Mouse (Mus musculus): ENCODE data around the gene Jmjd6. TPM values are rescaled to one million over a fixed set of nuclear protein-coding genes. Genes with fewer than 3 reads are reported as not detected.
A peak's percentile ranks its signal among the peaks of the same experiment; 100 is the strongest.
"Not testable (repeated sequence)": the region's sequence is repeated elsewhere in the genome, so short reads cannot be mapped to it uniquely, and the experiment has no call there.

Gene Jmjd6
- polyA plus RNA-seq, 1 experiment from 2014 or later: 38.1 TPM

GRCm38 (mm10) chr11:116850833-116851477, 7.7 kb upstream of the Jmjd6 start:
- 20% methylated on average over 6 of the region's 6 CpGs for WGBS (ENCODE audit: insufficient replicate concordance)
- Histone ChIP-seq H3K27ac (peak overlapping the region; percentile 98), H3K4me3 (replicated peaks) (peak overlapping the region; percentile 98), H3K9ac (peak overlapping the region; percentile 99), H3K9me3 (replicated peaks) (no peaks in the 10 kb centered on the region), H3K36me3 (peaks cover 60% of the 10 kb centered on the region), H3K4me1 (replicated peaks) (peaks cover 62% of the 10 kb centered on the region), H3K4me2 (peak overlapping the region; percentile 90), H3K27me3 (no peaks in the 10 kb centered on the region)
- ATAC-seq (ENCODE audit: low read depth) (no peak), DNase-seq (no peak)

GRCm38 (mm10) chr11:116850085-116850484, 6.8 kb upstream of the Jmjd6 start:
- ATAC-seq (ENCODE audit: low read depth): no peak
- no peak for DNase-seq
- Histone ChIP-seq H3K4me3 (replicated peaks) (peak overlapping the region; percentile 98), H3K27ac (peak overlapping the region; percentile 66), H3K27me3 (no peaks in the 10 kb centered on the region), H3K36me3 (peaks cover 65% of the 10 kb centered on the region), H3K4me1 (replicated peaks) (peaks cover 64% of the 10 kb centered on the region), H3K9me3 (replicated peaks) (no peaks in the 10 kb centered on the region), H3K9ac (peak overlapping the region; percentile 99), H3K4me2 (peak overlapping the region; percentile 90)
- WGBS (ENCODE audit: insufficient replicate concordance): 21% methylated on average over 4 of the region's 4 CpGs

GRCm38 (mm10) chr11:116849587-116849986, 6.3 kb upstream of the Jmjd6 start:
- 0 out of 2 replicates have a peak overlapping the region, but pooled peaks have one; percentile 28 for H3K4me2 ChIP-seq
- no peak for DNase-seq

GRCm38 (mm10) chr11:116848877-116849178, 5.6 kb upstream of the Jmjd6 start:
- WGBS (ENCODE audit: insufficient replicate concordance): 58% methylated on average over 2 of the region's 2 CpGs
- H3K9ac ChIP-seq: peak overlapping the region; percentile 43
- DNase-seq; ATAC-seq (ENCODE audit: low read depth); H3K9me3 ChIP-seq (replicated peaks); H3K27me3 ChIP-seq: not testable (repeated sequence)
- peaks cover 64% of the 10 kb centered on the region for H3K4me1 ChIP-seq (replicated peaks)
- peak overlapping the region; percentile 10; the same call in 1 of the 2 replicates for H3K4me3 ChIP-seq (replicated peaks)
- H3K4me2 ChIP-seq: 0 out of 2 replicates have a peak overlapping the region, but pooled peaks have one; percentile 28
- H3K36me3 ChIP-seq: peaks cover 65% of the 10 kb centered on the region
- H3K27ac ChIP-seq: peak overlapping the region; percentile 9; the same call in 1 of the 2 replicates

More at GRCm38 (mm10) chr11:116849587-116849986, 6.3 kb upstream of the Jmjd6 start:
- Histone ChIP-seq H3K36me3 (peaks cover 65% of the 10 kb centered on the region), H3K4me1 (replicated peaks) (peaks cover 63% of the 10 kb centered on the region), H3K9me3 (replicated peaks) (no peaks in the 10 kb centered on the region), H3K4me3 (replicated peaks) (peak overlapping the region; percentile 28; the same call in 1 of the 2 replicates), H3K9ac (peak overlapping the region; percentile 55; the same call in 1 of the 2 replicates), H3K27ac (peak overlapping the region; percentile 23; the same call in 1 of the 2 replicates), H3K27me3 (no peaks in the 10 kb centered on the region)
- no peak for ATAC-seq (ENCODE audit: low read depth)

GRCm38 (mm10) chr11:116848086-116848876, 5.0 kb upstream of the Jmjd6 start:
- H3K27ac ChIP-seq: peak overlapping the region; percentile 9
- no peaks in the 10 kb centered on the region for H3K27me3 ChIP-seq
- H3K4me3 ChIP-seq (replicated peaks): peak overlapping the region; percentile 10; the same call in 1 of the 2 replicates
- H3K4me2 ChIP-seq: 0 out of 2 replicates have a peak overlapping the region, but pooled peaks have one; percentile 10
- no peak for ATAC-seq (ENCODE audit: low read depth)
- no peak for DNase-seq
- H3K9me3 ChIP-seq (replicated peaks): no peaks in the 10 kb centered on the region
- H3K36me3 ChIP-seq: peaks cover 65% of the 10 kb centered on the region
- peaks cover 65% of the 10 kb centered on the region for H3K4me1 ChIP-seq (replicated peaks)
- H3K9ac ChIP-seq: peak overlapping the region; percentile 43
- 67% methylated on average over 5 of the region's 5 CpGs for WGBS (ENCODE audit: insufficient replicate concordance)

DNA sequence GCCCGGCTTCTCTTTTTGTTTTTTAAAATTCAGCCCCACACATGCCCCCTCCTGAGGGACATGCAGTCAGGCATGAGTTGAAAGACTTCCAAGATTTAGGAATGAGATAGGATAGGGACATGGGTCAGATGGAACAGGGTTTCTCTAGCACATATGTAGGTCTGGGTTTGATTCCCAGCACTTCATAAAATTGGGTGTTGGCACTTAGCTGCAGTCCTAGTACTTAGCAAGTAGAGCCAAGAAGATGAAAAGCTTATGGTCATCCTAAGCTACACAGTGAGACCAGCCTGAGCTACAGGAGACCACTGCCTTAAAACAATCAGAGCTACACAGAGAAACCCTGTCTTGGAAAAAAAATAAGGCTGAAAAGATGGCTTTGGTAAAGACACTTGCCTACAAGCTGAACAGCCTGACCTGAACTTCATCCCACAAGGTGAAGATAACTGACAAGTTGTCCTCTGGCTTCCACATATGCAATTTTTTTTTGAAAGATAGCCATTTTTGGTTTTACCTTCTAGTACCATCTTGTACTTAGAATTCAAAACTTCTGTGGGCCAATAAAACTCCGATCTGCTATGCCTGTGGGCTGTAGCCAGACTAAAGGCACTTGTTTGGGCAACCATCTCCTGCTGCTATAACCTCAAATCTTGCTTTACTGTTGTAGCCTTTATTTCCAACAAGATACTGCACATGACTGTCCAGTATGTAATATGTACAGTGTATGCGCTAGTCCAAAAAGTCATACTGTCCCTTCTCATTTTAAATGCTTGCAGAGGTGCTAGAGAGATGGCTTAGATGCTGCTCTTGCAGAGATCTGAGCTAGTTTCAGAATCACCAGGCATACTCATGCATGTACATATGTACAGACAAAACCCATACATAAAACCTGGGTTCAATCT, 4.2 kb upstream of the Jmjd6 start:
- no peak for DNase-seq
- H3K4me3 ChIP-seq (replicated peaks): no peak overlapping the region; the same call in 1 of the 2 replicates
- peaks cover 65% of the 10 kb centered on the region for H3K36me3 ChIP-seq
- no peak overlapping the region for H3K4me2 ChIP-seq
- H3K9ac ChIP-seq: peak overlapping the region; percentile 43; the same call in 1 of the 2 replicates
- peaks cover 65% of the 10 kb centered on the region for H3K4me1 ChIP-seq (replicated peaks)
- ATAC-seq (ENCODE audit: low read depth): no peak
- WGBS (ENCODE audit: insufficient replicate concordance): 88% methylated on average over 3 of the region's 3 CpGs
- peak overlapping the region; percentile 9 for H3K27ac ChIP-seq
- H3K9me3 ChIP-seq (replicated peaks): no peaks in the 10 kb centered on the region
- H3K27me3 ChIP-seq: no peaks in the 10 kb centered on the region

DNA sequence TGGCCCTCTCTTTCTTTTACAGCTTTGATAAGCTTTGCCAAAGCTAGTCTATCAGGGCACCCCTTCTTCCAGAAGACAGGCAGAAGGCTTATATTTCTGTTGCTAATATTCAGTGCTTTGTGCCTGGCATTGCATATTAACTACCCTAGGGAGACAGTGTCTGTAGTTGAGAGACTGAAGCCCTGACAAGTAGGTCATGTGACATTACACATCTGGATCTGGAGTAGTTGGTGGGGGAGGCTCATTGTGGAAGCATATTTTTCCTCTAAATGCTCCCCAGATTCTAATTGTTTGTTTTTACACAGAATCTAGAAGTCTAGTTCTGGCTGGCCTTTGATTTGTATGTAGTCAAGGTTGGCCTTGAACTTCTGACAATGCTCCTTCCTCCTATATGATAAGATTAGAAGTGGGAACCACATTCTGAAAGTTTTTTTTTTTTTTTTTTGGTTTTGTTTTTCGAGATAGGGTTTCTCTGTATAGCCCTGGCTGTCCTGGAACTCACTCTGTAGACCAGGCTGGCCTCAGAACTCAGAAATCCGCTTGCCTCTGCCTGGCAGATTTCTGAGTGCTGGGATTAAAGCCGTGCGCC, 3.4 kb upstream of the Jmjd6 start:
- H3K4me1 ChIP-seq (replicated peaks): peaks cover 70% of the 10 kb centered on the region
- peaks cover 61% of the 10 kb centered on the region for H3K36me3 ChIP-seq

GRCm38 (mm10) chr11:116842531-116843260, 553 bp downstream of the Jmjd6 start:
- WGBS (ENCODE audit: insufficient replicate concordance): under 1% methylated on average over 73 of the region's 73 CpGs
- H3K36me3 ChIP-seq: peaks cover 62% of the 10 kb centered on the region
- H3K4me2 ChIP-seq: peak overlapping the region; percentile 85
- H3K9ac ChIP-seq: peak overlapping the region; percentile 93
- peak overlapping the region; percentile 97 for H3K27ac ChIP-seq
- DNase-seq (peak; percentile 68), ATAC-seq (ENCODE audit: low read depth) (peak; percentile 49)
- H3K9me3 ChIP-seq (replicated peaks): no peaks in the 10 kb centered on the region
- H3K27me3 ChIP-seq: no peaks in the 10 kb centered on the region
- peaks cover 70% of the 10 kb centered on the region for H3K4me1 ChIP-seq (replicated peaks)
- H3K4me3 ChIP-seq (replicated peaks): peak overlapping the region; percentile 84

More for the DNA sequence above, 3.4 kb upstream of the Jmjd6 start:
- H3K4me3 ChIP-seq (replicated peaks): no peak overlapping the region
- DNase-seq: no peak
- H3K27ac ChIP-seq: peak overlapping the region; percentile 63; the same call in 1 of the 2 replicates
- H3K27me3 ChIP-seq: no peaks in the 10 kb centered on the region
- peak overlapping the region; percentile 30; the same call in 1 of the 2 replicates for H3K9ac ChIP-seq
- ATAC-seq (ENCODE audit: low read depth): no peak
- H3K9me3 ChIP-seq (replicated peaks): no peaks in the 10 kb centered on the region
- WGBS (ENCODE audit: insufficient replicate concordance): 67% methylated on average over 4 of the region's 4 CpGs
- 0 out of 2 replicates have a peak overlapping the region, but pooled peaks have one; percentile 10 for H3K4me2 ChIP-seq

DNA sequence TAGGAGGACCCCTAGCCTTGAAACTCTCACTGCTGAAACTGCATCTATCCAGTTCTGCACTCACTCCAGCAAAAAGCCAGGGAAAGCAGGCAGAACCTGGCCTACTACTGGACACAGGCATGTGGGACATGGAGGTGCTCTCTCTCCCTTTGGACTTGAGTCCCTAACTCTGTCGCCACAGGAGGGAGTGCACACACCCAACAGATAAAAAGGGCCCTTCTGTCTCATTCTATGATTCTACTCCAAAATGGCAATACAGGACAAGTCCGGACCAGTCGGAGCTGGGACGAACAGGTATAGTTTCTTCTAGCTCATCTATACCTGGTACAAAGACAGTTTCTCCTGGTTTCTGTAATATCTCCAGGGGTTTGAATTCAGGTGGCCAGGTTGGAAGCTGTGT, 2.5 kb downstream of the Jmjd6 start:
- Histone ChIP-seq H3K4me2 (peak overlapping the region; percentile 85), H3K9me3 (replicated peaks) (no peaks in the 10 kb centered on the region), H3K27me3 (no peaks in the 10 kb centered on the region), H3K27ac (peak overlapping the region; percentile 18; the same call in 1 of the 2 replicates), H3K4me3 (replicated peaks) (peak overlapping the region; percentile 84), H3K4me1 (replicated peaks) (peaks cover 56% of the 10 kb centered on the region), H3K9ac (peak overlapping the region; percentile 93), H3K36me3 (peaks cover 62% of the 10 kb centered on the region)
- ATAC-seq (ENCODE audit: low read depth): no peak
- WGBS (ENCODE audit: insufficient replicate concordance): 73% methylated on average over 4 of the region's 4 CpGs
- DNase-seq: no peak

DNA sequence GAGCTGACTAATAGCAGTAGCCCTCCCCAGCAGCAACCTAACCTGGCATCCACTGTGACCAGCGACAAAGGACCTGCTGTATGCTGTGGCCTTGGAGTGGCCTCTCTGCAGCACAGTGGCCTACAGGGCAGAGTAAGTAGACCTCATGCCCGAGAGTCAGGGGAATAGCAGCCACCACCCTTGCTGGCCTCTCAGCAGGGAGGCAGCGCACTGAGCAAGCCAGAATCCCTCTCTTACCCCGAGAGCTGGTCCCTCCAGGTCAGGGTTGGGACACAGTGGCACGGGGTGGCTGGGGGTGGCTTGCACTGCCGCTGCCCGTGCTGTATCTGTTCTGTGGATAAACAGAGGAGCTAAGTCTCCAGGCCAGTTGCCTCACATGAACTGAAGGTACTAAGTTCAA, 3.6 kb downstream of the Jmjd6 start:
- peaks cover 71% of the 10 kb centered on the region for H3K36me3 ChIP-seq
- H3K9me3 ChIP-seq (replicated peaks): no peaks in the 10 kb centered on the region
- ATAC-seq (ENCODE audit: low read depth) (no peak), DNase-seq (no peak)
- WGBS (ENCODE audit: insufficient replicate concordance): 71% methylated on average over 7 of the region's 7 CpGs
- H3K4me3 ChIP-seq (replicated peaks): no peak overlapping the region
- H3K27ac ChIP-seq: no peak overlapping the region
- H3K4me2 ChIP-seq: no peak overlapping the region; the same call in 1 of the 2 replicates
- peaks cover 45% of the 10 kb centered on the region for H3K4me1 ChIP-seq (replicated peaks)
- H3K27me3 ChIP-seq: no peaks in the 10 kb centered on the region
- H3K9ac ChIP-seq: no peak overlapping the region
